Mouse (Mus musculus) urinary bladder, postnatal 25 days (tissue): ENCODE measurements around the gene Pacs2.

Source experiments
- DNase-seq: peaks from one replicate; pipeline ENCODE4 v3.0.0; 2022; ENCODE audit warnings: low spot score

The Pacs2 gene

DNA sequence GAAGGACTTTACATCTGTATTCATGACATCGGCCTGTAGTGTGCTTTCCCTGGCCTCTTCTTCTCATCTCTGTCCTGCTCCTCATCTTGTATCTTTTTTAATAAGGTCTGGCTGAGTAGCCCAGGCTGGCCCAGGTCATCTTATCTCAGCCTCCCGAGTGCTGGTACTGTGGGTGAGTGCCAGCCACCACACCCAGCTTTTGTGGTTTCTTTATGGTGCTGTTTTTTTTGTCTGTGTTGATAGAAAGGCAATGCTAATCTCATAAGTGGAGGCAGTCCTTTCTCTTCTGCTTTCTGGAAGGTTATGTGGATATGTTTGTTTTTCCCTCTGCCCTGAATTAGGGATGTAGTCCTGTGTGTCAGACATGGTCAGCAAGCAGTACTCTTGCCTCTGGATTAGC lies 28.2 kb downstream of the Pacs2 start:
- DNase-seq = no peak

DNA sequence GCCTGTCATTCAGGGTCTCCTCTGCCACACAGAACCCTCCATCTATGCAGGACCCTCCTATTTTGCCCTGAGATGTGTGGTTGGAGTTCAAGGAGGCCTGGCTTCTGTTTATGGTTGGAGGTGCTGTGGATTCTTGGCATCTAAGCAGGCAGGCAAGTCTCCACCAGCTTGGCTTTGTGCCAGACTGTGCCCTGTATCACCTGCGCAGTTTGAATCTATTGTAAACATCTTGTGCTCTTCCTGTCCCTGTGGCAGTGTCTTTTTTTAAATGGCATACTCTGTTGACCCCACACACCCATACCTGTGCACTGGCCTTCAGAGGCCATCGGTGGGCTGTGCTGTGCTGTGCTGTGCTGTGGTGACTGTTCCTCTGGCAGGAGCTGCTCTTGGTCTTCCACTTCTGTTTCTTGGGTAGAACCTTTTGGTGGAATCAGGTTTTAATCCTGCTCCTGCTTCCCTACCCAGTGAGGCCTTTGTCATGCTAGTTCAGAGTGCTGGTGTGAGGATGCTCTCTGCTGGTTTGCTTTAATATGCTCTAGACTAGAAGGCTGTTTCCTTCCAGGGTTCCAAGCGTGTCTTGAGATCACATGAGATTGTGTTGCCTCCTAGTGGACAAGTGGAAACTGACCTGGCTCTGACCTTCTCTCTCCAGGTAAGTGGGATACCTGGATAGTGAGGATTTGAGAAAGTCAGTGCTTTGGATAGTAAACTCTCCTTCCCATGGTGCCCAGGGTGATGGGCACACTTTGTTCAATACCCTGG lies 30.8 kb downstream of the Pacs2 start:
- DNase-seq = peak; percentile 42

DNA sequence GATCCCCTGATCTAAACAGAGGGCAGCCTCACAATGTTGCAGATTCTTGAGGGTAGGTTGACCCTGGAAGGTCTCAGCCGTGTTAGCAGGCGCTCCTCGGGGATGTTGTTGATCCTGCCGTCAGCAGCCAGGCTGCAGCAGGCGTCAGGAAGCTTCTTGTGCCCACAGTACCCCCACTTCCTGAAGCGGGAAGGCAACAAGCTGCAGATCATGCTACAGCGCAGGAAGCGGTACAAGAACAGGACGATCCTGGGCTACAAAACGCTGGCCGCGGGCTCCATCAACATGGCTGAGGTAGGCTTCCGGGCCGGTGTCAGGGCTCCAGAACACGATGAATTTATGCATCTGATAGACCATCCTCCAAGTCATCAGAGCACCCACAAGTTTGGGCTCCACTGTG lies 32.6 kb downstream of the Pacs2 start:
- DNase-seq = no peak

DNA sequence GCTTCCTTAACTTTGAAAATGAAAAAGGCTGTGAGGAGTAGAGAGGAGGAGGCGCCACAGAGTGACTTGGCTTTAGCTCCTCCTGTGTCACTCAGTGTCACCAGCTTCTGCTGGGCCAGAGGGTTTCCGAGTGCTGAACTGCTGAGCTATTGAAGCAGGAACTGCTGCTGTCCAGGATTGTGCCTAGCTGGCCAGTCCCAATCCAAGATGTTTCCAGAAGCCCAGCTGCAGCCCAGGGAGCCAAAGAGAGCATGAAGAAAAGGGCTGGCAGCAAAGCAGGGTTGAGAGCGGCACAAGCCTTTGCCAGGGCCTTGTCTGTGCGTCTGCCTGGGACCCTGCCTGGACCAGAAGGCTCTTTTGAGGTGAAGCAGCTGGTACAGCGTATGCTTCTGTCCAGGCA lies 33.8 kb downstream of the Pacs2 start:
- no peak for DNase-seq

DNA sequence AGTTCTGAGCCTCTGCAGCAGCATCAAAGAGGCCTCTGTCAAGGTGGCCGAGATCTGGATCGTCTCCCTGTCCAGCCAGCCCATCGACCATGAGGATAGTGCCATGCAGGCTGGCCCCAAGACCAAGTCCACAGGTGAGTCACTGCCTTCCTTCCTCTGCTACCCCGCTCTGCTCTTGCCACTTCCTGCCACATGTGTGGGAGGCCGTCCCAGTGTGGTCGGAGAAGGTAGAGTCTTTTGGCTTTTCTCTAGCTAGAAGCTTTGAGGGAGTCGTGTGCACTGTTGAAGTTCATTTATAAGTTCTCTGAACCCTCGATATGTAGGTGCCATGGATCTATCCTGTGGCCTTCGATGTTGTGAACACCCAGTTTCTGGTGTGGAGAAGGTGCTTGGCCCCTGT lies 35.5 kb downstream of the Pacs2 start:
- DNase-seq = no peak

DNA sequence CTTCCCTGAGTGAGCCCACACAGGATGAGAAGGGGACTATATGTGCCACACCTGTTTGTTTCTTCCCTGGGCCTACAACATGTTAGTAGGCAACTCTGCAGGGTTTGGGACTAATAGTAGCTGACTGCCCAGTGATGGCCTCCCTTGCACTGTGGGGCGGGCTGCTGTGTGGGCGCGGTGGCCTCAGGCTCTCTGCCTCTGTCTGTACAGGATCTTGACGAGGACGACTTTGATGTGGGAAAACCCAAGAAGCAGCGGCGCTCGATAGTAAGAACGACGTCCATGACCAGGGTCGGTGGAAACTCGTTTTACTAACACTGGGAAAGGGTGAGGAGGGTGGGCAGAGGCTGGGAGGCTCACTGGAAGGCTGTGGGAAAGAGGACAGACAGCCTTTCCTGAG lies 36.4 kb downstream of the Pacs2 start:
- DNase-seq = no peak

DNA sequence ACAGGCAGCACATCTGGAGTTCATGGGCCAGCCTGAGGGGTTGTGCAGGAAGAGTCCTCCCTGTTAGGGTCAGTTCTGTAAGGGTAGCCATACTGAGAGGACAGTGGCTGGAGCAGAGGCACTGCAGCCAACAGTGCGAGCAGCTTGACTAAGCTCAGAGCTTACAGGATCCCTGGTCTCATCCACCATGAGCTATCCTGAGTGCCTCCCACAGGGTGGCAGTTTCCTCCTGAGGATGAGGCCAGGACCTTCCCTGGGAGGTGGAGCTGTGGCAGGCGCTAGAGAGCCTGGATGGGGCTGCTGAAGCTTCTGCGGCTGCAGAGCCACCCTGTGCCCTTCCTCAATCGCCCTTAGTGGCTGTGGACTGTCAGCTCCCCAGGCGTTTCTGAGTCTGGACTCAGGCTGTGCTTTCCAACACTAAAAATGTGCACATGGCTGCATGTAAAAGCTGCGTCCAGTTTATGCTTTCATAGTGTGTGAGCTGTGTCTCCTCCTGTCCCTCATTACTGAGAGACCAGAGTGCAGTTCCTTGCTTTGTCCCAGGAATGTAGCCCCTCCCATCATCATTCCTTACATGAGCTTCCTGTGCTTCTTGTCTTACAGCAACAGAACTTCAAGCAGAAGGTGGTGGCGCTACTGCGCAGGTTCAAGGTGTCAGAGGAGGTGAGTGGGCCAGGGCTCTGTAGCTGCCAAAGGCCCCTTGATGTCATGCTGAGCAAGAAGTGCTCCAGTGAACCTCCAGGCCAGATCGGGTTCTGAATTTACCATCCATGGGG lies 37.5 kb downstream of the Pacs2 start:
- no peak for DNase-seq

DNA sequence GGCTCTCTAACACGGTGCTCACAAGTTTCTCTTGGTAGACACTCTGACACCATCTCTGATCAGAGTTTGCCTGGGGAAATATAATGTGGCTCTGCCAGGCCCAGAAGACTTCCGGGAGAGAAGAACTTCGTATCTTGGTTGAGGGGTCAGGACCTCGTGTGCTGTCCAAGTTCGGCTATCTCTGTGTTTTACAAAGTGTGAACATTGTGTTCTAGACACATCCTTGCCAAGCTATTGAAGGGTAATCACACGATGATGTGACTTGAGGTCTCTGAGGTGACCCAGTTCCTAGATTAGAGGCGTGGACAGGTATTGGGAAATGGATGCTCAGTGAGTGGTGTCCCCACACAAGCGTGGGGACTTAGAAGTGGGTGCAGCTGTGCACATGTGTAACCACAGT lies 41.8 kb downstream of the Pacs2 start:
- DNase-seq = no peak

DNA sequence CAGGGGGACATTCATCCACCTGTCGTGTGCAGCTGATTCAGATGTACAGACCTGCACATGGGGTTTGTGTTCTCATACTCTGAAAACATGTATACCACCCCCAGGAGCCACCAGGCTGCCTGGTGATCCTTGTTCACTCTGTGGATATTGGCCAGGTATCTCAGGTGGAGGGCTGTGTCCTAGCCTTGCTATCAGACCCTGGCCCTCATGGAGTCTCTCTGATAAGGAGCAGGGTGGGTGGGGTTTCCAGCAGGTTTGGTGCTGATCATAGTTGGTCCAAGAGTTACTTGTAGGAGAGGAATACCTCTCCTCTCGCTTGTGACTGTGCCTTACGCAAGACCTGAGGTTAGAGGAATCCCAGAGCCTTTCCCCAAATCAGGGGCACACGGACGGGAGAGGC lies 45.9 kb downstream of the Pacs2 start:
- no peak for DNase-seq

DNA sequence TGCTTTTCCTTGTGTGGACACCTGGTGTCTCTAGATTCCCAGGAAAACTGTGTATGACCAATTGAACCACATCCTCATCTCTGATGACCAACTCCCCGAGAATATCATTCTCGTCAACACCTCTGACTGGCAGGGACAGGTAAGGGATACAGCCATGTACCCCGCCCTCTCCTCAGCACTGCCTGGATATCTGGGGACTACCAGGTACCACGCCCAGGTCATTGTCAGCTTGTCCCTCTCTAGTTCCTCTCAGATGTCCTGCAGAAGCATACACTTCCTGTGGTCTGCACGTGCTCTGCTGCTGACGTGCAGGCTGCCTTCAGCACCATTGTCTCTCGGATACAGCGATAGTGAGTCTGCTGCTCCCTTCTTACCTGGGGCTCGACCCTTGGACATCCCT lies 47.3 kb downstream of the Pacs2 start:
- DNase-seq = no peak

DNA sequence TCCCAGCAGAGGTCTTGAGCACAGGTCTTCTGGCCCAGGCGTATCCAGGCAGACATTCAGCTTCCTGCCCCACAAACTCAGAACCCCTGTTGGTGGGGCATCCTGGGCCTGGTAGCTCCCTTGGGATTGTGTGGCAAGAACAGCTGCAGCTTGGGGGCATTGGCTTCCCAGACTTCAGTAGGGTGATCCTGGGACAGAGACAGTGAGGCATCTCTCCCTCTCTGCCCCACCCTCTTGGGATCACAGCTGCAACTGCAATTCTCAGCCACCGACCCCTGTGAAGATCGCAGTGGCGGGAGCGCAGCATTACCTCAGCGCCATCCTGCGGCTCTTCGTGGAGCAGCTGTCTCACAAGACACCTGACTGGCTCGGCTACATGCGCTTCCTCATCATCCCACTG lies 47.9 kb downstream of the Pacs2 start:
- no peak for DNase-seq

DNA sequence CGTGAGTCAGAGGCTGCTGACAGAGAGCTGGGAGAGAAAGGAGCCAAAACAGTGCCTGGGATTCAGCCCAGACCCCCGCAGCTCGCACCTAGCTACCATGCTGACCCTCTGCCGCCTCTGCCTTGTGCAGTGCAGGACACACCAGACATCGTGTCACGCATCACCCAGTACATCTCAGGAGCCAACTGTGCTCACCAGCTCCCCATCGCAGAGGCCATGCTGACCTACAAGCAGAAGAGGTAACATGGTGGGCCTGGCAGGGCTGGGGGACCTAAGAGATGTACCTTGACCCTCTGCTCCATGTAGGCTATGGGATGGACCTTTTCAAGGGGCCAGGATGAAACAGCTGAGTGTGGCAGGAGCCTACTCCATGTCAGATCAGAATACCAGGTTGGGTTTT lies 49.4 kb downstream of the Pacs2 start:
- no peak for DNase-seq

DNA sequence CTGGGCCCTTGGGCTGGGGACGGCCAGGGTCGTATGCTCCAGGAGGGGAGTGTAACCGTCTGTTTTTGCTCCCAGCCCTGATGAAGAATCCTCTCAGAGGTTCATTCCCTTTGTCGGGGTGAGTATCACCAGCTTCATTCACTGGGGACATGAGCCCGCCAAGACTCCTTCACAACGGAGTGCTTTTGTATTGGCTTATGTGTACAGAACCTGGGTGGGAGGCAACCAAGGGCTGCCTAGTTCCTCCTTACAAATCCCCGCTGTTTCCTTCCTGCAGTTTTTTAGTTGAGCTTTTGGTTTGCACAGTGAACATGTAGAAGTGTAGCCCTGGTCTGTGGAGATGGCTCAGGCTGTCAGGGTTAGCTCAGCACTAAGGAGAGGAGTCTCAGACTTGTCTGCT lies 53.7 kb downstream of the Pacs2 start:
- no peak for DNase-seq

DNA sequence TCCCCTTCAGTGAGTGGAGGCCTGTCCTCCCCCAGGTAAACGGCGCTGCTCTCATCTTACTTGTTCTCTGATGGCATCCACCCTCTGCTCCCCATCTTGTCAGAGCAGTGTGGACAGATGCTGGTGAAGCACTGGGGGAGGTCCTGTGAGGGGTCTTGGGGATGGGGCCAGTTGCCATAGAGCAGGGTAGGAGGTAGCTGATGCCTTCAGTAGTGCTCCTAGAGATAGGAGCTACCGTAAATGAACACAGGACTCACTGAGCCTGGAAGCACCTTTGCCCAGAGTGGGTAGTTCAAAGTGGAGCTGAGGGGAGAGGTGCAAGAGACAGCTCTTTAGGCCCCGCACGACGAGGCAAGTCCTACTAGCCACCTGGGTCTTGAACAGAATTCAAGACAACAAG lies 55.1 kb downstream of the Pacs2 start:
- DNase-seq = no peak

DNA sequence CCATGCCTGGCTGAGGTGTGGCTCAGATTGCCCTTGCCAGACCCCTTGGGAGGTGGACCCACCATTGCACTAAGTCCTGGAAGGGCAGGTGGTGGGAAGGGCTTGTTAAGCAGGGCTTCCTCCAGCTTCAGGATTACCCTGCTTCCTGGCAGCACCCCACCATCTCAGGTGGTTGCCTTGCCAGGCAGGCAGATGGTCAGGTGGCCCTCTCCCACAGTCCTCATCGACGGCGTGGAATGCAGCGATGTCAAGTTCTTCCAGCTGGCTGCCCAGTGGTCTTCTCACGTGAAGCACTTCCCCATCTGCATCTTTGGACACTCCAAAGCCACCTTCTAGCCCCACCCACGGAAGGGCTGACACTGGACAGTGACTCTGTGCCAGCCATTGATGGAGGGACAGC lies 57.0 kb downstream of the Pacs2 start:
- no peak for DNase-seq

DNA sequence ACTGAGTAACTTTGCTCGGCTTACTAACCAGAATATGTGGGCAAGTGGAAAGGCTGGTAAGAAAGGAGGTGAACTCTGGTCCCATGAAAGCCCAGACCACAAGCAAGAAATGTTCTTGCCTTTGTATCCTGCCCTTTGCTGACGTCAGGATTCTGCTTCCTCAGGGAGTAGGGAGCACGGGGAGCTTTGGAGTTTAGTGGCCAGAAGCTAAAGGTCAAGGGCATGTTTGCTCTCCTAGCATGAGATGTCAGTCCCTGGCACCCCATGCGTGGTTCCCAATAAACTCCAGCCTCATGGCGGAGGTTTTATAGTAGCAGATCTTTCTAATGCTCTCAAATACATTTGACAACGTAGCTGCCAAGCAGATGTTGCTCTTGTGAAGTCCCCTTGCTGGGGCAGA lies 57.5 kb downstream of the Pacs2 start:
- DNase-seq = no peak

DNA sequence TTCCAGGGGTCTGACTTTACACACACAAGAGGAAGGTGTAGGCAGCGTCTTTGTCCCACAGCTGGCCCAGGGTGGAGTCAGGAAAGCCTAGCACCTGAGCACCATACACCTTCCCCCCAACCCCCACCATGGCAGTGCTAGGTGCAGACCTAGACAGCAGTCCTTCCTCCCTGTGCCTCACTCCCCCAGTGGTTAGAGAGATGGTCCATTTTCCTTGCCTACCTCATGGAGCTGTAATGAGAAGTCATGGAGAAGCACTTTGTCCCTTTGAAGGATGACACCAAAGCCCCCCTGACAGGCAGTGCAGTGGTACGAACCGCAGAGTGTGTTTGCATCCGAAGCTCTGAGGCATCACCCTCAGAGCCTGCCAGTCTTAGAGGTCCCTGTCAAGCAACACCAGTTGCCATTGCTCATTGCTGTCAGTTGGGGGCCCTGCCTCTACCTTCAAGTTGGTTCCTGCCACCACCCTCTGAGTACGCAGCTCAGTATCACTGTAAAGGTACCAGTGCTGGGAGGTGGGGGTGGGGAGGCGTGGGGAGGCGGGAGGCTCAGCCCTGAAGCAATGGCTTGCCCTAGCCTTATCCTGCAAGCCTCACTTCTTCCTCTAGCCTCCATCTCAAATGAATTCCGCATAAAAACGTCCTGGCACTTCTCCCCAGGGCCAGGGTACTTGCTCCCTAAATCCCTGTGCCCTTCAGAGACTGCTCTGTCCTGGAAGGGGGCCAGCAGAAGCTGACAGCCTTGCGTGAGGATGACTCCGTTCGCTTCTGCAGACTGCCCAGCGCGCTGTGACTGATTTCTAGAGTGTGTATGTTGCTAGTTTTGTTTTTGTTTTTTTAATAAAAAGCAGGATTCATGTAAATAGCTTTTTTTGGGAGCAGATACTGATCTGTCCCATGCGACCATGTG lies 59.4 kb downstream of the Pacs2 start:
- peak; percentile 39 for DNase-seq

DNA sequence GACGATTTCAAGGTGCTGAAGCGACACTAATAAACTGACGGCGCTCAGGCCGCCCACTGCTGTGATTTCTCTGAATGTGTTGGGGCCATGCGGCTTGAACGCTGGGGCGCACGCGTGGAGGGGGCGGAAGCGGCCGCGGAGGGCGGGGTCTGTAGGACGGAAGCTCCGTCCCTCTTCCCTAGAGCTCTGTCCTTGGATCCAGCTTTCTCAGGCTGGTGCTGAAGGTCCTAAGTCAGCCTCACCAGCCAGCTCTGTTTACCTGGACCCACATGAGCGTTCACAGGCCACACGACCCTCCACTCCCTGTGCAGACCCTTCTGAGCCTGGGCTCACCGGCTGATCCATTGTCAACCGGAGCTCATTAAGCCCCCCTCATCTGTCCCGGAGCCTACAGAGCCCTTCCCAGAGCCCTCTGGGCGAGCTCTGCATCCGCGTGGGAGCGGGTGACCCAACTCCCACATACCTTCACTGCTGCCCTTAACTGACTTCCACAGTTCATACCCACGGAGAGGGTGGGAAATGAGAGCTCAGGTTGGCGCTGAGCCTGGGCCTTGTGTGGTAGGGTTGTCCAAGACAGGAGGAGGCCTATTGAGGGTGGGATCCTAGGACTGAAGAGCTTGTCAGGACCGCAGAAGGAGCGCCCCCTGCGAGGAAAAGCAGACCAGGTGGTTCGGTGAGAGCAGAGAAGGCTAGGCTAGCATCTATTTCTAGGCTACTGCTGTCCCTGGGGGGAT lies 60.2 kb downstream of the Pacs2 start, which contains the start of gene Tex22:
Tex22 (plus strand) TSS at position 174 of the 734 bp plus-strand sequence.
- DNase-seq = peak; percentile 86

DNA sequence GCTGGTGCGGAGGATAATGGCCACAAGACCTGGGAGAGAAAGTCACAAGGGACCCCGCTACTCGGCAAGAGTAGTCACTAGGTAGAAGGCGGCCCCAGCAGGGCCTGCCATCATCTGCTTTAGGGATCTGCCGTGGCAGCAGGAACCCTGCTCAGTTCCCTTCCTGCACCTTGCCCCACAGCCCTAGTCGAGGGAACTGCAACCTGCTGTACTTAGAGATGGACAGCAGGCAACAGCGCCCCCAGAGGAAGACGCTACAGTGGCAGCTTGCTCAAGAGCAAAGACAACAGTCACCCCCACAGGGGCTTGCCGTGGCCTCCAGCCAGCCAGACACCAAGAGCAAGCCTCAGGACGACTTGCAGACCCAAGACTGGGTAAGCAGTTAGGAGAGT lies 60.8 kb downstream of the Pacs2 start:
- DNase-seq = peak; percentile 82

DNA sequence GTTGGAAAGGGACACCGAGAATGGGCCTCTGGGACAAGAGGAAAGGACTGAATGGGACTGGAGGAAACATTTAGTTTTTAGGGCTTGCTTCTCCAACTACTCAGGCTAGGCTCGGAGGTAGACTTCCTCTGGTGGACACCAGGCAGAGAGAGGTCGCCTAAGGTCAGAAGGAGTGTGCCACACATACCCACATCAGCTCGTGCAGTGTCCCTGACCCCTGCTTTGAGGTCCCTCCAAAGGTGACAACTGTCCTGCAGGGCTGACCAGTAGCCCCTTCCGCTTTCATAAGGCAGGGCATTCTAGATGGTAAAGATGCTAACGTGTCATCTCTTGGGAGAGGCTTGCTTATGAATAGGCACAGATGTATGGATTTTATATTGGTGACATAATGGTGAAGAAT lies 61.2 kb downstream of the Pacs2 start:
- DNase-seq = no peak

DNA sequence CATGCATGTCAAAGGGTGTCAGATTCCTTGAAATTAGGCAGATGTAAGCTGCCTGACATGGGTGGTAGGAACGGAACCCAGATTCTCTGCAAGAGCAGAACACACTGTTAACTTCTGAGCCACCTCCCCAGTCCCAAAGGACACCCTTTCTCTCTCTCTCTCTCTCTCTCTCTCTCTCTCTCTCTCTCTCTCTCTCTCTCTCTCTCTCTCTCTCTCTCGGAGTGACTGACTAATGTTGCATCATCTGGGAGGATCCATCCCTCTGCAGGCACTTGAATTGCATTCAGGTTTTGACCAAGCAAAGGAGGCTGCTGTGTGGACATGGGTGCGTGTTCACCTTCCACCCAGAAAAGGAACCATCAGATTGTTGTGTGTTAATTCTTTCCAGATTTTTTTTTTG lies 73.0 kb downstream of the Pacs2 start:
- DNase-seq = no peak

DNA sequence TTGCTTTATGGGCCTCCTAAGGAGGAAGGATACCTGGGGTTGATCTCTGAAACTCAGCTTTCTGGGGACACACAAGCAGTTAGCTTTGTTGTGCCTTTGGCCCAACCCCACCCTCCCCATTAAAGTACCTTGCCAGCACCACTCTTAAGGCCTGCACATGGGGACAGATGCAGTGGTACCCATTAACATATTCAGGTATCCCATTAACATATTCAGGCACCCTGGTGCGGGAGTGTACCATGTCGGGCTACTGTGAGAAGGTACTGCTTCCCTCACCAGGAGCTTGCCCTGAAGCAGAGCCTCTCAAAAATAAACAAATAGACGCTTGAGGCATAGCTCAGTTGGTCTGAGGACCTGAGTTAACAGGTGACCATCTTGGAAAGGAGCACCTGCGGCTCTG lies 73.7 kb downstream of the Pacs2 start:
- no peak for DNase-seq
